Comparison of ENCODE assay signal across 20 mouse cellular contexts in the genomic region with DNA sequence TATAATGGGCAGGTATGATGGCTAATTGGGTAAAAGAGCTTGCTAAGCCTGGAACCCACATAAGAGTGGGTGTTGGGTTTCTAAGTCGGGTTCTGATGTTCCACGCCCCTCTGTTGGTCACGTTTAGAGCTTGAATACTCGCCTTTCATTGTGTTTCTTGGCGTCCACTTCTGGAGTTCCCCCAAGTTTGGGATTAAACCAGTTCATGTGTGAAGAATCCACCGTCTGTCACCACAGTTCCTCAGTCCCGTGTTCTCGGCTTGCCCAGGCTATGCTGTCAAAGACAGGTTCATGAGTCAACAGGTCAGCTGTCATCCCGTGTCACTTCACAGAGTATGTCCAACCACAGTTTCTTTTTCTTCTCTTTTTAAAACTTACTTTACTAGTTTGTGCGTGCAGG. TPM values are rescaled to one million over a fixed set of nuclear protein-coding genes. Genes with fewer than 3 reads are reported as not detected.
"Had no signal": no experiment of that assay in that cellular context is flagged by ENCODE, and none has a peak within 500 bp of the region (broad histone marks: within the 10 kb centered on the region; RNA-seq: fewer than 3 reads in every experiment).

No protein-coding gene starts in this region.

- H3K27me3 ChIP-seq: limb, embryonic 12.5 days; limb, embryonic 15.5 days; midbrain, embryonic 12.5 days had no signal

- H3K4me3 ChIP-seq: layer of hippocampus, adult 2 months; left cerebral cortex, adult 2 months; limb, embryonic 12.5 days; limb, embryonic 15.5 days; midbrain, embryonic 12.5 days had no signal

- H3K36me3 ChIP-seq: limb, embryonic 12.5 days; limb, embryonic 15.5 days; midbrain, embryonic 12.5 days had no signal

- H3K4me1 ChIP-seq: limb, embryonic 12.5 days; limb, embryonic 15.5 days; midbrain, embryonic 12.5 days had no signal

- H3K9ac ChIP-seq: limb, embryonic 12.5 days; limb, embryonic 15.5 days; liver, embryonic 14.5 days; liver, postnatal 0 days; lung, embryonic 14.5 days; midbrain, embryonic 12.5 days had no signal

- H3K4me2 ChIP-seq: limb, embryonic 12.5 days; limb, embryonic 15.5 days; liver, embryonic 11.5 days; lung, embryonic 14.5 days; midbrain, embryonic 12.5 days had no signal

- H3K9me3 ChIP-seq: limb, embryonic 12.5 days; limb, embryonic 15.5 days; midbrain, embryonic 12.5 days had no signal

- DNase-seq: kidney, postnatal 14 days; layer of hippocampus, adult 9-11 months; liver, postnatal 0 days; lung, embryonic 14.5 days; thymus, adult 18-20 months; thymus, postnatal 36 days had no signal

- H3K27ac ChIP-seq: layer of hippocampus, adult 2 months; left cerebral cortex, adult 2 months; limb, embryonic 12.5 days; limb, embryonic 15.5 days; liver, embryonic 14.5 days; macrophage; midbrain, embryonic 12.5 days had no signal

- ATAC-seq: liver, postnatal 0 days; lung, postnatal 0 days; midbrain, embryonic 16.5 days had no signal

RNA-seq across cellular contexts. Expression of a gene that starts 33.8 kb away (rescaled TPM):
- total RNA-seq: megakaryocyte, adult 5-6 weeks had no signal
- polyA plus RNA-seq: kidney, embryonic 16.5 days; liver, embryonic 11.5 days; liver, embryonic 14.5 days; liver, postnatal 0 days; macrophage; midbrain, embryonic 12.5 days; neural tube, embryonic 14.5 days; spleen, adult 2 months had no signal
